Mouse (Mus musculus): ENCODE results near the gene Ank2.

Gene Ank2

DNA sequence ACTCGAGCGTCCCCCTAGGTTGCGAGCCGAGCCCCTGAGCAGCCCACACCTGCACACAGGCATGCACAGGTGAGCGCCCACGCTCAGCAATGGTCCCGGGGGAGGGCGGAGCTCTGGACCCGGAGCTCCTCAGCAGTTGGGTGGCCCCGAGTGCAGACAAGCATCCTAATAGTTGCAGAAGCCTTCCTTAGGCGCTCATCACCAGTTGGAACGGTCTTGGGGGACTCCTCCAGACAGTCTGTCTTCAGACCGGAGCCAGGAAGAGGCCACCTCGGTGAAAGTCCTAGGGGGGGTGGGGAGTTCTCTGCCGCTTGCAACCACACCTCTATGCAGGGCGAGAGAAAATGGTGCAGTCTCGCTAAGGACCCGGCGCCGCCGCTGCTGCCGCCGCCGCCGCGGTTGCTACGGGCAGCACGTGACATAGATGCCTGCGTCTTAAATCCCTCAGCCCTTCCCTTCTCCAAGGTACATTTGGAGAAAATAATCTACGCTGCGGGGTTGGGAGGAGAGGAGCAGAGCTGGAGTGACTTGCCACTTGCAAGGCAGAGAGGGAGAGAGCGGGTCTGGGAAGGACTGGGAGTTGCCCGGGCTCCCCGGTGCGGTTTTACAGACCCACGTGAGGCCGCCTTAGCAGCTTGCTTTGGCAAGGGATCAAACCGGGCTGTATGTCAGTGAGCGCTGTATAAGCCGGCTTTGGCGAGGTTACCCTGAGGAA is 337.0 kb downstream of the Ank2 start:
- DNase-seq: peak; percentile 30

DNA sequence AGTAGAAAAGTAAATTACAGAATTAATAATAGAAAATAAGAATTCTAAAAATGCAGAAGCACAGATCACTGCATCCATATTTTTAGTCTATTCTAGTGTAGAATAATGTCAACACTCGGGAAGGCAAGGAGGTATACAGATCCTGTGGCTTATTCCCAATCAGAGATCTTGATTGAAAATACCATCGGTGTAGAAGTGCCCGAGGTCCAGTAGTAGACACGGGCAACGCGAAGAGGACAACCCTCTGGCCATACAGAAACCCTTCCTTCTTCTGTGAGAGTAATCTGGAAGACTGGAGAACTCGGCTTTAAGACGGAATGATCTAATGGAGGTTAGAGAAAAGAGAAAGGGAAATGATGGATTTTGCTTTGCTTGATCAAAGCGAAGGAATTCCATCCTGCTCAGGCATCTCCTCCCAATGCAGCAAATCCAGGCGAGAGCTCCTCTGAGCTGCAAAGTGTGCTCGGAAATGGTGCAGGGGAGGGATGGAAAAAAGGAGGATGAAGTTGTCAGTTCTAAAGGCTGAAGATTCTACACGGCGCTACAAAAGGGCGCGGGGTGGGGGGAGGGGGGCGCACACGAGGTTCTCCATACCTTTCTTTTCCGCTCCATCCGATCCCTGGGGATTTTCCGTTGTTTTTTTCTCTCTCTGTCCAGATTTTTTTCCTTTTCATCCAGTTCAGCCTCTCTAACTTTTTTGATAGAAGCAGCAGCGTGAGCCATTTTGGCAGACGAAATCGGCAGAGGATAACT is 337.9 kb downstream of the Ank2 start:
- no peak for DNase-seq

DNA sequence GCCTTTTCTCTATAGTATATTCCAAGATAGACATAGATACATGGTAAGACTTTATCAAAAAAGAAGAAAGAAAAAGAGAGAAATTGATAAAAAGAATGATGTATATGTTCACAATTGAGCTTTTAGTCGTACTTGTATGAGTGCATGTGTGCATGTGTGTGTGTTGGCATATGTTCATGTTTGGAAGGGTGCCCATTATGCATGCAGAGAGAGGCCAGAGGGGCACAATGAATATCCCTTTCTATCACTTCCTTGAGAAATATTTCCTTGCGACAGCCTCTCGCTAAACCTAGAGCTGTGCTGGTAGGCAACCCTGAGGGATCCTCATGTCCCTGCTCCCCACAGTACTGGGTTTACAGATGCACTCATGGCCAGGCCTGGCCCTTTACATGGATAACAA is 341.4 kb downstream of the Ank2 start:
- DNase-seq: no peak

DNA sequence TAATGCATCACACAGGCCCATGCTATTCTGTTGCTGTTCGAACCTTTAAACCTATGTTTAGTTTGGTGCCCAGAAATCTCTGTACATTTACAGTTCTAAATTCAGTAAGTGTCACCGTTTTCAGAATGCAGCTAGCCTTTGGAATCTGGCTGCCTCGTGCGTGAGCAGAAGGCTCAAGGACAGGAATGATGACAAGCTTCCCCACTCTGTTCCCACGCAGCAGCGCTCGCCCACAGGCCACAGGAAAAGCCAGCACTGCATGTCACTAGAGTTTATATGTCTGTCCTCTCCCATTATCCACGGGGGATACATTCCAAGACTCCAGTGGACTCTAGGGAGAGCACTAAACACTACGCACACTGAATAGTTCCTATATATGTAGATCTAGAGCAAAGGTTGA is 343.1 kb downstream of the Ank2 start:
- no peak for DNase-seq

DNA sequence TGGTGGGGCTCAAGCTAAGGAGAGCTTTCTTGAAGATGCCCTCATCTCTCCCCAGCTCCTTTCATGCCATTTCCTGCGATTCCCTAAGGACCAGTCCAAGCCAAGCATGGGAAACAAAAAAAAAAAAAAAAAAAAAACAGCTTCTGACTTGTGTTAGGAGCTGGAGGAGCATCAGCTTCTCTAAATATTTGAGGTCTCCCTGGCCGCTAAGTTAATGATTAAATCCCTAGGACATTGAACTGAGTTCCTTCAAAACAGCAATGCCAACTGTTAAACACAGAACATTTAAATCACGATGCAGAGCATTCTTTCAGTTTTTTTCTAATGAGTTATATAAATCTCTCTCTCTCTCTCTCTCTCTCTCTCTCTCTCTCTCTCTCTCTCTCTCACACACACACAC is 345.3 kb downstream of the Ank2 start:
- no peak for DNase-seq

DNA sequence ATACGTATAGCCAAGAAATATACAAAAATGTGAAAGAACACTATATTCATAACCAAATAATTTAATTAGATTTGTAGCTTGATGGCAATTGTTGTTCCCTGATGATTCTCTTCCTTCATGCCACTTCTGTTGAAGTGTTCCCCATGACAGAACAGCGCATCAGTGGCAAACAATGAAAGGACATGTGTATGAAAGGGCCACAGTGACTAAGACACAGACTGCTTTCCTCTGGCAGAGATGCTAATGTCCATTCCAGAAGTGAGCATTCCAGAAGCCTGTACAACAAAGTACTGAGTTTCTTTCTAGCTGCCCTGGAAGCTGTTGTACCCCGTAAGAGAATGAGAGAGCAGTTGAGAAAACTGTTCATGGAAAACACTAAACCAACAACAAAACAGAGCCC is 345.7 kb downstream of the Ank2 start:
- peak; percentile 8 for DNase-seq

DNA sequence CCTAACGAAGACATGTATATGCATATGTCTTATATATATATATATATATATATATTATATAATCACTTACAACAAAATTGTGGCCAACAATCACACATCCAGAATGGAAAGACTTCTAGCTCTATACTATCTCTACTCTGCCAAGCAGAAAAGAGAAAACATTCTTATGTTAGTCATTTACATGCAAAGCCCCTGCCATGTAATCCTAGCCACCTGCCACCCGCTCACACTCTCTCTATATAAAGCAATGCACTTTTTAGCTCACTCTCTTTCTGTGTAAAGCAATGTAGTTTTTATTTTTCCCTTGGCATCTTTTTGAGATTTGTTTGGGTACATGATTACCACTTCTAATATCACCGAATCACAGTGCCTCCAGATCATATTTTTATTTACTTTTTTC is 350.5 kb downstream of the Ank2 start:
- no peak for DNase-seq

DNA sequence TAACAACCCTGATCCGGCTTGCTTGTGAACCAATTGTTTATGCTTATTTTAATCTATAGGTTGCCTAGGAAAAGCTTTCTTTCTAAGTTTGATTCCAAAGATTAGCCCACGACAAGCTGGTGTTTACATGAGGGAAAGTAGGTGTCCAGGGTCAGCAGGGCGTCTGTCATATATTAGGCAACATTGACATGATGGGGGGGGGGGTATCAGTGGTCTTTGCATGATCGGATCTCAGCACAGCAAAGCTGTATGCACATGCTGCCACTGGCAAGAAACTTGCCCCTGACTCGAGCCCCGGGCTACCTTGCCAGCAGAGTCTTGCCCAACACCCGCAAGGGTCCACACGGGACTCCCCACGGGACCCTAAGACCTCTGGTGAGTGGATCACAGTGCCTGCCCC is 358.6 kb downstream of the Ank2 start:
- DNase-seq: no peak

DNA sequence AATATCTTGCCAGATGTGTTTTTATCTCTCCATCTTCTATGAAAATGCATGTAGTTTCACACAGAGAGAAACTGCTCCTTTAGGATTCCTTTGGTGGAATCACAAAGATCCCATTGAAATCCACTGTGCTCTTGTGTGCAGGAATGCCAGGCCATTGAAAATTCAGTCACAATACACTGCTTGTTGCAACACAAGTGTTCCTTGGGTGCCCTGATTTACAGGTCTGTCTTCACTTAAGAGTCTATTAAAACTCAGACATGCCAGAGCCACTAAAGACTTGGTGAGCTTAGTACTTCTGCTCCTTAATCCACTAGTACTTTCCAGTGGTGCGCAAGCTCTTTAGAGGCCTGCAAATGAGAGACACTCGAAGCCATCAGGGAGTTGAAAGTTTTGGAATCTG is 359.5 kb downstream of the Ank2 start:
- no peak for DNase-seq

DNA sequence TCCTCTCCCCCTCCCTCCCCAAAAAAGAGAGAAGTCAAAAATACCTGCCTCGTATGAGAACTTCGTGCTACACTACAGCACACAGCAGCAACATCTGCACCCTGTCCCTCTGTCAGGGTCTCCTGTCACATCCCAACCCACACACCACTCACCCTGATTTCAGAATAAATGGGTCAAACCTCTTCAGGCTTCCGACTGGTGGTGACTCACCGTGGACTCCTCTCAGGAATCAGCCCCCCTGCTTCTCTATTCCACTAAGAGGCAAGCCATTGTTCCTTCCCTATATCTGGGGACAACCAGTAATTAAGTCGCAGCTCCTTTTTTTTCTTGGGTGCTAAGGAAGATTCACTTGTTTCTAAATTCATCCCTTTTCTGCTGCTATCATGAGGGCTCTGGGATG is 361.6 kb downstream of the Ank2 start:
- DNase-seq: no peak

DNA sequence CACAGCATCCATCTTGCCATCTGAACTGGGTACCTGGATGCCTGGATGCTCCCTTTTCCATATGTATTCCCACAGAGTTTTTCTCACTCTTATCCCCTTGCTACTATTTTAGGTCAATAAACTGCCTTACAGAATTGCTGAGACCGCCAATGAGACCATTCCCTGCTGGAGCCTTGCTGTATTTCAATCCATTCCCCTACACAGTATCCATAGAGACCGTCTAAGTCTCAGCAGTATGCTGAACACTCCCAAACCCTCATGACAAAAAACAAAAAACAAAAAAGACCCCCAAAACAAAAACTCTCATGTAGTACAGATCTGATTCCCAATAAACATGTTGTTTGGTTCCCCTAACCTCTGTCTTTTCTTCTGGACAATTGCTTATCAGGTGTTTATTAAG is 365.1 kb downstream of the Ank2 start:
- DNase-seq: no peak

DNA sequence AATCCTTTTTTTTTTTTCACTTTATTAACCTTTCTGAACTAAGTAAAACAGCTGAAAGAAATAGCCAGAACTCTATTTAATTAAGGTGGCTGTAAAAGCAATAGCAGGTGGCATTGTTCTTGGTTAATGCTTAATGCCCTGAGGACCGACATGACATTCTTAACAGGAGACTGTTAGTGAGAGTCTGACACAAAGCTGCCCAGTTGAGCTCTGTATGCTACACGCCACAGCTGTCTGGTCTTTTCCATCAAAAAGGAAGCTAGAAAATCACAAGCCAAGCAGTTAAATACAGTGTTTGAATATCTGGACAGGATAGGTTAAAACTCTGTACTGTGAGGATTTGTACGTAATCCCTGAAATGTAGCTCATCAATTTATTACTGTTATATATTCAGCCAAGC is 368.1 kb downstream of the Ank2 start:
- no peak for DNase-seq

DNA sequence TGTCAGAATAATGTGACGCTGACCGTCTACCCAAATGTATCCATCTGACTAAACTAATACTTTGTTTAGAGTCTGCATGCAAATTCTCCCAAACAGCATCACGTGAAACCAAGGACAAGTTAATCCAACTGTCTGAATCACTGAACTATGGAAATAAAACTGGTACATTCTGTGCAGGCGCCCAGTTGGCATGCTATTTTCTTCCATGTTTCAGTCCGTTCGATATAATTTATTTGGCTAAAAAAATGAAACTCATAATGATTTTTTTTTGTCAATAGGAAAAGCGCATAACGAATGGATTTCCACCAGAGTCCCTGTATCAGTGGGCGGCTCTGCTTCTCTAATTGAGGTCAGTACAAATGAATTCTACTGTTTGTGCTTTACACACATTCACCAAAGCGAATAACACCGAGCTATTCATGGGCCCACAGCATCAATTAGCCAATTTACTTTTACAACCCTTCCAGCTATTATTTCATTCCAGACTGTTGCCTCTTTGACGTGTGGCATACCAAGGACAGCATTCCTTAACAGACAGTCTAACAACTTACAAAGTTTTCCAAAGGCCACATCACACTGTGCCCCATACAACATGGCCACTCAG is 368.9 kb downstream of the Ank2 start:
- DNase-seq: no peak

DNA sequence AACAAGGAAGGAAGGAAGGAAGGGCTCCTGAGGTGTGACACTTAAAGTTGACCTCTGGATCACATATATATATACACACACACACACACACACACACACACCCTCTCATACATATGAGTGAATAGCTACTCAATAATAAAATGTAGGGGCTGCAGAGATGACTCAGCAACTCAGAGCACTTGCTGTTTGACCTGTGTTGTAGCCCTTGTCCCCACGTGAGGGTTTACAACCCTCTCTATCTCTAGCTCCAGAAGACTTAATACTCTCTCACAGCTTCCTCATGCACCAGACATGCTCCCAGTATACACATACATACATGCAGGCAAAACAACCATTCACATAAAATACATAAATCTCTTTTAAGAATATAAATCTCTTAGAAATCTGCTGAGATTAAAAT is 369.4 kb downstream of the Ank2 start:
- no peak for DNase-seq

DNA sequence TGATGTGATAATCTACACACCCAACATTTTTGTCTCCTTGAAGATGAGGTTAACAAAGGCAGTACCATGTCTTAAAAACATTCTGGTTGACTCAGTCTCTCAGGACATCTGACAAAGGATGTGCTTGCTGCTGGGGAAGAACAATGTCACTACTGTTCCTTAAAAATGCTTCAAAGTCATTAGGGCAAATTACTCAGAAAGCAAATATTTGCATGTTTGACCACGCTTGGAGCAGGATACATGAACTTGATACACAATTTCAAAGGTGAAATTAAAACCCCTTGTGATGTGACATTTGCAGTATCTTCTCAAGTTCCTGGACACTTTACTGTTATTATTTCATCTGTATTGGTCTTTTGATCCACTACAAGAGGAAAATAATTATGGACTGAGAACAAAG is 371.5 kb downstream of the Ank2 start:
- no peak for DNase-seq

DNA sequence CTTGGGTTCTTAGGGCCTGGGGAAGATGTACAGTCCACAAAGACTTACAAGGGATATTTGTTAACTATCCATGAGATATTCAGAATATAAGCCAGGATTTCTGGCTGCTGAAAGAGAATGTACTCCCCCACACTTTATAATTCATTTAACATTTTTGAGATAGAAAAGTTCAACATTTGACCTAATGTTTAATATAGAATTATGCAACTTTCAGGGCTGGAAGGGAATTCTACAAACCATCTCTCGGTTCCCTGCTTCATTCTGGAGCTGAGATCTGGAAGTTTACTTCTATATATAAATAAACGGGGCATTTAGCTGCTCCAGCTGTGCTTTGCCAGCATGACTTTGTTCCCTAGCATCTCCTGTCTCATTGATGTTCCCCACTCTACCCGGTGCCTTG is 372.9 kb downstream of the Ank2 start:
- no peak for DNase-seq

DNA sequence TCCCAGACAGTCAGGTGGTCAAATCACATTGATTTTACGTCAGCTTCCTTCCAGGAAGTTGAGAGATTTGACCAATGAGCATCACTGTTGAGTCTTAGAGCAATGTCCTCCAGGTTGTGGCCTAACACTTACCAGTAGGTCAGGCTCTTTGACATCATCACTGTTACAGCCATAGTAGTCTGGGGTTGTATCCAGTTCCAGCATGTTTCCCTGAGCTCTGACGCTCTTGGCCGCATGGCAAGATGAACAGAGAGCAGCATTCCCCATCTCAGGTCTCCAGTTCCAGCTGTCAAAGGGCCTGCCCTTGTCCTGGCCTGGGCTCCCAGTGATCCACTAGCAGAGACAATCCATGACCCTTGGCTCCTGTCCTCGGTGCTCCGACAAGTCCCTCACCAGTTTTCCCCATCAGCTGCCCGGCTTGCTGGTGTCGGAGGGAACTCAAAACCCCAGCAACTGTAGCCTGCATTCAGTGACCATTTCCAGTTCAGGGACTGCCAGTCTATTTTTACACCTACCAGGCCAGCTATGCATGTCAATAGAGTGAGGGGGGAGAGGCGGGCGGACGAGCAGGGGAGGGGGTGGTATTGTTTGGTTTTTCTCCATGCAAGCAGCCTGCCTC is 374.7 kb downstream of the Ank2 start:
- no peak for DNase-seq

DNA sequence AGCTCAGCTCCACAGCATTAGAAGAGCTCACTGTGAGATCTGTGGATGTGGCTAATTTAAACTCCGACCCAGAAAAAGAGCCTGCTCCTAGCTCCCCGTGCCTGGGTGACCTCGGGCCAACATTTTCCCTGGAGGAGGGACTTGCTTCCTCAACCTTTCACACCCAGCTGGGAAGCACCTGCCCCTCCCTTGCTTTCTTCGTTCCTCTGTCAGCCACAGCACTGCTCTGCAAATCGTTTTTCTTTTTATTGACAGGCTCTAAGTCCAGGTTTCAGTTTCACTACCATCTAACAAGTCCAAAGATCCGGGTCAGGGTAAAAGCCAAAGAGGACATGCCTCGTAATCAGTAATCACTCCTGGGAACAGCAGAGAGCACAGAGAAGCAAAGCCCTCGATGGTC is 375.8 kb downstream of the Ank2 start:
- DNase-seq: no peak

DNA sequence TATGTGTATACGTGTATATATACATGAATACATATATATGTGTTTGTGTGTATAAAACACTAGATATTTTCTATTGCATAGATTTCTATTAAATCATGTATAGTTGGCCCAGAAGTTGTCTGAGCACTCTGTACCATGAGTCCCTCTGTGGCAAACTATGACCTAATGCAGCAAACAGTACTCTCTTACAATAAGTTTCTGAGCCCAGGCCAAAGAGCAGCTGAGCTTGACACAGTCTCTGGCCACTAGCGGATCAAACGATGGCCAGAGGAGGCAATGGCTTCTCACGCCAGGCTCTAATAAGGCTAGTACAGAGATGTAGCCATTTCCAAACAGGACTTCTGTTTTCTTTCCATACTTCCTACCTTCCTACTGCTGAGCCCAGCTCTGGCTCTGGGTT is 380.4 kb downstream of the Ank2 start:
- DNase-seq: no peak

DNA sequence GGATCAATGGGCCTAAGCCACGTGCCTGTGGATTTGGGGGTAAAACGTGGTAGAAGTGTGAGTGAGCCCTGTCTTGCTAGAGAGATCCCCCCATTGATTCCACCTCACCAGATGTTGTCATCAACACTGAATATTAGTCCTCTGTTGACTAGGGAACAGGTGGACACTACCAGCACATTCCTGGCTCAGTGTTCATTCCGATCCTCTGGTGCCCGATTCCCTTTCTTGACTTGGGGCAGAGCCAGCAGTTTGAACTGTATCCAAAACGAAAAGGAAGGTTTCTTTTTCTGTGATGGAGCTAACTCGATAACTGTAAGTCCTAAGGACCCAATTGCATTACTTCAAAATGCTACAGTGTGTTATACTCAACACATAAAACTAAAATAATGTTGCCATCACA is 382.9 kb downstream of the Ank2 start:
- no peak for DNase-seq

DNA sequence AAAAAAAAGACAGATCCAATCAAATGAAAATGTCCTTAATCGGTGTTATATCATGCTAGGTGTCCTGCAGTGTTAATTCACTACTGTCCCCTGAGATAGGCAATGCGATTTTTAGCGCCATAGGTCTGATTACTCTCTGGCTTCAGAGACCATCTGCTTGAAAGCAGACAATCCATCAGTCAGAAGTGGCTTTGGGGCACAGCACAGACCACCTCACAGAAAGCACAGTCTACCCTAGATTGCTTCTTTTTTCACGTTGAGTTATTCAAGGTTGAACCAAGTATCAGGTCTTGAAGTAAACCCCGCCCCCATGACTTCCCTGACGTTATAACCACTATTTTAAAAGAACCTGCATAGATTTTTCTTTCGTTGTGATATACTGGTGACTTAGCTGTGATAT is 385.9 kb downstream of the Ank2 start:
- no peak for DNase-seq

DNA sequence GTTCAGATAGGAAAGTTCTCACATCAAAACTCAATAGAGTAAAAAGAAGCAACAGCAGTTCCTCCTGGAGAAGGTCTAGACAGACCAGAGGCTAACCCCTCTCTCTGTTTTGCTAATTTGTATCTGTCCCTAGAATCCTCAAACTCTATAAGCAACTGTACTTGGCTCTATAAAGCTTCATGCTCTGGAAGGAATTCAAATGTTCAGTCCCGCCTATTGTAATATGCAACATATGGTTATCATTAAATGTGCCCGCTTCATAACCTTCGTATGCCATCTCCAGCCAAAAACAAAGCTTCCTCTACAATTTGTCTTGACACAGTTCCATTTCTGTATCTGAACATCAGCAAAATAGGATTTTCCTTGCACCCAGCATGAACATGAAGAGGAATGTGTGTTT is 389.7 kb downstream of the Ank2 start:
- DNase-seq: no peak

DNA sequence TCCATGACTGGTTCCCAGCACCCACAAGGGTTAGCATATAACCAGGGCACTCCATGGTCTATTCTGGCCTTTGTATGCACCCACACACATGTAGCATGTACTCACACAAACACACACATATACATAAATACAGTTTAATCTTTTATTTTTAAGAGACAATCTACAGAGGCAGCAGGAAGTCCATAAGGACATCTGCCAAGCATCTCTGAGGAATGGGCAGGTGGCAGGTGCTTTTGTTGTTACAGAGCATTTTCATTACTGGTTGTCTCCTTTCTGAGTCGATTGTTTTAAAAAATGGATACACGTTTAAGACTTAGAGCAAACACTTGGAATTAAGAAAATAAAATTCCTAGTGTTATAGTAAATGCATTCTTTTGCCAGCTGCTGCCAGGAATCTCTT is 390.7 kb downstream of the Ank2 start:
- DNase-seq: no peak

DNA sequence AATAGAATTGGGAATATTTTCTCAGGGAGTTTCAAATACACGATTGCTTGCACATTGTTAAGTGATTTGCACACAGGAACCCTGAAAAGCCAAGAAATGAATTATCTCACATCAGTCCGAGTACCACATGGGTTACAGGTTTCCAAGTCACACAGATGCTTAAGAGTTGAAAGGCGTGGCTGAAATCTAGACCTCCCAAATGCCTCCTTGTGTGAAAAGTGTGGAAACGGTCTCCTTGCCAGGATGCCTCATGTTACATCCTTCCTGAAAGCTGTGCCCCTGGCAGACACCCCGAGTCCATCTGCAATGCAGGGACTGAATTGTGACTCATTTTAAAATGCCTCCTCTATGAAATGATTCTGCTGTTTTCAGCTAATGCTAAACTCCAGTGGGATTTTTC is 391.9 kb downstream of the Ank2 start:
- no peak for DNase-seq

All from lung, postnatal 10 days (tissue).